Mouse (Mus musculus) spleen, adult 2 months (tissue): ENCODE measurements at regions not wholly inside any gene's neighbourhood (a gene's known extent, or its start where the extent isn't known, plus 50 kb on each side); places are given as distances from the start of the nearest gene placed in this dataset.

ENCODE experiments used
- CTCF ChIP-seq: fragments of 200-500 bp; IDR thresholded peaks from 2 replicates; pipeline ENCODE4 v1.5.1; 2011; ENCODE audit warnings: mild to moderate bottlenecking, inconsistent platforms; ENCODE audit not compliant: insufficient read depth, insufficient read length, insufficient replicate concordance; ENCODE audit errors: extremely low read depth
- POLR2A ChIP-seq: fragments of 200-500 bp; IDR thresholded peaks from 2 replicates; pipeline ENCODE4 v1.6.1; 2011; ENCODE audit warnings: low read depth, low read length, inconsistent platforms

DNA sequence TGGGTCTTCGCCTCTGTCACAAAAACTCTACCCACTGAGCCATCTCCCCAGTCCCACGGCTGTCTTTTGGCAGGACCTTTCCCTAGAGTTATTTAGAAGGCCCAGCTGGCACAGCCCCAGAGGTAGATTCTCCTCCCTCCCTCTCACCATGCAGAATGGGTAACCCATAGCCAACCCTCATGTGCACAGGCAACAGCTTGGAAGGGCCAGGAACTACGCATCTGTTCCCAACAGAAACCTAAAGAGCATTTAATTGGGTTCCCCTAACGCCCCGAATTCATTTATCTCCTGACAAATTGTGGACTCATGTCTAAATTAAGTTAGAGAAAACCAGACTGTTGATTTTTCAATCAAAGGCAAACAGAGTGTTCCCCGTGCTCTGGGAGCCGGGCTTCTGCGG, 97.1 kb downstream of the Nptx2 start:
- no peak for TF ChIP-seq CTCF
- no peak for TF ChIP-seq POLR2A
